Mouse (Mus musculus) B cell, adult 2 months (primary cell): ENCODE measurements around the gene Olfr1015.

Experiments used
- DNase-seq, 2 experiments: peaks; one replicate each; pipeline ENCODE4 v3.0.0; 2022

Gene Olfr1015

DNA sequence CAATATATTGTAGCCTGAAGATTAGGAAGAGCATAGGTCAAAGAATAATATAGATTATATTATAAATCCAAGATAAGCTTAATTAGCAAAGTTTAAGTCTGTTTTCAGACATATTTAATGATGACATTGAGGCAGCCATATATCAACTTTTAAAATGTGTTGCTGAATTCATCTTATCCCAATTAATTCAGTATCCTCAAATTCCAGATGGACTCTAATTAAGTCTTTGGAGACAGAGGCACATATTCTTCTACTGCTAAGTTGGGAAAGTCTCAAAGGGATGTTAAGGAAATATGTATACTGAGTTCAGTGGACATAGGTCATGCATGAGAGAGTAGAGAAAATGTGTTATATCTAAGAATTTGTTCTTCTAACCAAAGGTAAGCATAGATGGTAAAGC, at the start of gene Olfr1015:
Olfr1015 (plus strand) TSS at position 301 of the 400 bp plus-strand sequence.
- DNase-seq = no peak

DNA sequence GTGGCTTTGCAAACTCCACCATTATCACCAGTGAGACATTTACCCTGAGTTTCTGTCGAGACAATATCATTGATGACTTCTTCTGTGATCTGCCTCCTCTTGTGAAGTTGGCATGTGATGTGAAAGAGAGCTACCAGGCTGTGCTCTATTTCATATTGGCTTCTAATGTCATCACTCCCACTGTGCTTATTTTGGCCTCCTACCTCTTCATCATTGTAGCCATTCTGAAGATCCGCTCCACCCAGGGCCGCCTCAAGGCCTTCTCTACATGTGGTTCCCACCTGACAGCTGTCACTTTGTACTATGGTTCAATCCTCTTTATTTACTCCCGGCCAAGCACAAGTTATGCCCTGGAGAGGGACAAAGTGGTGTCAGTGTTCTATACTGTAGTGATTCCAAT, 28.0 kb upstream of the Olfr1015 start:
- DNase-seq = no peak

DNA sequence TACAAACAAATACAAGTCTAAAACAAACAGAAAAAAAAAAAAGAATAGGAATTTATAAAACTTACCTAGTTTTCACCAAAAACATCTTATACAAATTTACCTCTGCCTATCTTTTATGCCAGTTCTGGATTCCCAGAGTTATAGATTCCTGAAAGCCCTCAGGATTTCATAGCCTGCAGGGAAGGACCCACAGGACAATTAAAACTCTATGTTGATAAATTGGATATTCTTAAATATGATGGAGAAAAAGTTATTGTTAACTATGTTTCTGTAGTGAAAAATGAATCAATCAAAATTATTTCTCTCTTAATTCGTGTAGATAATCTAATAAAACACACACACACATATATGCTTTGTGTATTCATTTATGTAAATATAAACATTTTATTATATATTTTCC, 19.2 kb upstream of the Olfr1015 start, which contains the start of gene Olfr1012:
Olfr1012 (minus strand) TSS at position 101 of the 400 bp plus-strand sequence.
- no peak for DNase-seq

DNA sequence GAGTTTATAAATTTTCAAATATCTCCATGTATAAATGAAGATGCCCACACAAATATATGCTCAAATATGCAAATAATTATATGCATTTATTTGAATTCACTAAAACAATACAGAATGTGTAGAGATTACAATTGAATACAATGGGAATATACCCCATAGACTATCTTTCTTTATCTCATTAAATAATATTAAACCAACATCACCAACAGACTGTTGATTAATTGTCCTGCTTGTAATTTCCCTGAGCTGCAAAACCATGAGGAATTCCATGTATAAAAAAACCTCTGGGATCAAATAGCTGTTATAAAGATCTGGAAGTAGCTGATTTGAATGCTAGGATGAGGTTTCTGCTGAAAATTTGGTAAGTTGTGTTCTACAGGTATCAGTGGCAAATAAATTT, 15.0 kb upstream of the Olfr1015 start, which contains the start of gene Olfr1013:
Olfr1013 (plus strand) TSS at position 301 of the 400 bp plus-strand sequence.
- DNase-seq = no peak

DNA sequence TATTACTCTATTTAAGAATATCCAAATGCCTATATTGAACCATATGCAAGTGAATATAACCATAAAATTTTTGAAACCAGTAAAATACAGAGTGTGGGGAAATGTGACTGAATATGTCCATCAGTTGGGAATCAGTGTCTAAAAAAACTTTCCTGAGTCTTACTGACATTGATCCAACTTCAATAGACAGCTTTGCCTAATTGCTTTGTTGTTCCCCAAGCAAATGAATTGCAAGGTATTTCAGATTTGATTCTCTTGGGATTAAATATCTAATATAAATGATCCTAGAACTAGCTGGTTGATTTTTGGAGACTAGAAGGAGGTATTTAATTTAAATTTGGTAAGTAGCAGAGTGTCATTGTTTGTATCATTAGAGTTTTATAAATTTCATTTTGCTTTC, 9.4 kb upstream of the Olfr1015 start, which contains the start of gene Olfr1014:
Olfr1014 (plus strand) TSS at position 301 of the 400 bp plus-strand sequence.
- no peak for DNase-seq

DNA sequence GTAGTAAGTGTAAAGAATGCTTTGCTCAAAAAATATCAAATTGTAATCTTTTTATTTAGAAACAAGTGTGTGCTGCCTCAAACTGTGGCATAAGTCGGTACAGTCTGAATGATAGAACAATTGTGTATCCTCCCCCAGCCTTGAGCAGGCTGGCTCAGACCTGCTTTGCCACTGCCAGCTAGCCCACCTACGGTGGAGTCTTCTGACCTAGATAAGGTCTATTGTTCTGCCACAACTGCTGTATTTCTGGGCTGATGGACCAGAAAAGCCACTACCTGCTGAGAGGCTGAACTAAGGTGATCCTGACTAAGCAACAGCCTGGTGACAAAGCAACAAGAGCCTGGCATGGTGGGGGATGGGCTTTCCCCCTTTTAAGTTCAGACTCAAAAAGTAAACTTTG, 10.5 kb downstream of the Olfr1015 start:
- no peak for DNase-seq

DNA sequence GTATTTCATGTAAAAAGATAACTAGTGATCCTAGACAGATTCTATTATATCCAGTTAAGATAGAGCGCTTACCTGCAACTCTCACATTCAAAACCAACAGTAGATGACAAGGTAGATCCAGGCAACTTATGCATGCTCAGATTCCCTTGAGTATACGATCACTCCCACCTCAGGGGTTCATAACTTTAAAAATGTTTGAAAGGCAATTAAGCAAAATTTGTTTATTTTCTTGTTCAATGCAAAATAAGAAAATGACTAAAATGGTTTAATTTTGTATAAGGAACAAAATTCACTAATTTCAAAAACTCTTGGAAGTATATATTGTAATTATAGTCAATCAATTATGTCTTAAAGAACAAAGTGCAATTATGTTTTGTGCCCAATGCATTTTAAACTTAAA, 20.6 kb downstream of the Olfr1015 start, which contains the start of gene Olfr1016:
Olfr1016 (minus strand) TSS at position 101 of the 400 bp plus-strand sequence.
- DNase-seq = no peak

DNA sequence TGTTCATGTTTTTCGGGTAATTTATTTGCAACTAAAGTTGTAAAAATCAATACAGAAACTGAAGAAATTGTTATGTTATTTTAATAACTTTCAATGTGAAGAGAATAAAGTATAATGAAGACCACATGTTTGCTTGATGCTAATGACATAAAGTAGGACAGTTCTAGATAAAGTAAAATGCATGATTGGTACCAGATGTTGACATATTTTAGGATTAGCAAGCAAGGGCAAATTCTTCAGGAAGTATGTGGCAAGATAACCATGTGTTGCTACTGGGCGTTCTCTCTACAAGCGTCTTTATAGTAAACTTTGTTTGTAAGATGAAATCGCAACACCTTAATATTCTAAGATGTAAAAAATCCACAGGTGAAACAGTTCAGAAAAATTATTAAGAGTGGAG, 22.7 kb downstream of the Olfr1015 start:
- DNase-seq = no peak

DNA sequence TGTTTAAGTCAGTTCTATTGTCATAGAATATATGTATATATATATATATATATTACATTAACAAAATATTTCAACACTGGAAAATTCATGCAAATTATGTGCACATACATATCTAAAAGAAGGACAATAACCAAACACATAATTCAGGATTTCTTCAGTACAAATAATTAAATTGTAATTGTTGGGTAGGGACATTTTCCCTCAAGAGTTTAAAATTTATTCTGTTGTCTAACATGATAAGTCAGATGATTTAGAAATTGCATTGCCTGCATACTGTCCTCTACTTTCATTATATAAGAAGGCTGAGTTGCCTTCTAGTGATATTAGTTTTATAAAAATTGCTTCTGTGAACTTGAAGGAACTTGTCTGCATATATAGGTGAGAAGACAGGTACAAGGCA, 36.4 kb downstream of the Olfr1015 start, which contains the start of gene Olfr1018:
Olfr1018 (plus strand) TSS at position 301 of the 400 bp plus-strand sequence.
- DNase-seq = no peak
